Mouse (Mus musculus) brain, adult 2 months (tissue): Measurements from ENCODE around the gene Cryba4.

ENCODE experiments used
- DNase-seq: peaks from one replicate; pipeline ENCODE4 v3.0.0; 2011; ENCODE audit warnings: low read depth, low spot score

Cryba4 gene

GRCm38 (mm10) chr5:112237866-112238570 lies 14.3 kb downstream of the Cryba4 start:
- peak; percentile 39 for DNase-seq

DNA sequence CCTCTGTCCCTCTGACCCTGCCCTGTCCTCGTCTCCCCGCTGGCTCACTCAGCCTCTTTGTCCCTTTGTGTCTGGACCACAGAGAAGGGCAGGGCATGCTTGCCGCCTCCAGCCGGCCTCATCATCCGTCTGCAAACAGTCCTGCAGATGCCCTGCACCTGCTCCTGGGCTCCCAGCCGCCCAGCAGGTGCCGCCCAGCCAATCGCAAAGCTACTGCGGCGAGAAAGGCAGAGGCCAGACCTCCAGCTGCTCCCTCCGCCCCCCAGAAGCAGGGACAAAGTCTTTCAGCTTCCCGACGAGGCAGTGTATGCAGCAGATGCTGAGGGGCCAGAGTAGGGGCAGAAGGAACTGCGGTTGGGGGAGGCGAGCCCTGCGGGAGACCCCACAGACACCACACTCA lies 14.9 kb downstream of the Cryba4 start:
- DNase-seq, result peak; percentile 57

DNA sequence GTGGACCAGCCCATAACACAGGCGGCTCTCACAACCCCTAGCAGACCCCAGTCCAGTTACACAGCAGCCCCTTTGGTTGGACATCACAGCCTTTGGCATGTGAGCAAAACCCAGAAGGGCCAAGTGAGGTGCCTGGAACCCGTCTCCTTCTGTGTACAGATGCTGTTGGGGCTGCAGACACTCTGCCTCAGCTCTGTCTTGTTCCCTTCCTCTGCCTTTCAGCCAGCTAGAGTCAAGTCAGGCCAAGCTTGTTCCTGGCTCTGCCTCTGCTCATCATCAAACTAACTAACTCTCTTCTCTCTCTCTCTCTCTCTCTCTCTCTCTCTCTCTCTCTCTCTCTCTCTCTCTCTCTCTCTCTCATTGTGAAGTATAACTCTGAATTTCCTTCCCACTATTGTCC lies 15.7 kb downstream of the Cryba4 start:
- no peak for DNase-seq

DNA sequence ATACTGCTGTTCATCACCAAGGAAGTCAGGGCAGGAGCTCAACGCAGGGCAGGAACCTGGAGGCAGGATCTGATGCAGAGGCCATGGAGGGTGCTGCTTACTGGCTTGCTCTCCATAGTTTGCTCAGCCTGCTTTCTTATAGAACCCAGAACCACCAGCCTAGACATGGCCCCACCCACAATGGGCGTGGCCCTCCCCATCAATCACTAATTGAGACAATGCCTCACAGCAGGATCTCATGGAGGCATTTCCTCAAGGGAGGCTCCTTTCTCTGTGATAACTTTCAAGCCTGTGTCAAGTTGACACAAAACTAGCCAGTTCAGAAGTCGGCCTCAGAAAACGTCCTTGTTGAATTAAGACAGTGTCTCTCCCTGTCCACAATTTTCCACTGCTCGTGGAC lies 16.5 kb downstream of the Cryba4 start:
- DNase-seq, result no peak

GRCm38 (mm10) chr5:112228240-112229076 lies 23.9 kb downstream of the Cryba4 start:
- peak; percentile 84 for DNase-seq

DNA sequence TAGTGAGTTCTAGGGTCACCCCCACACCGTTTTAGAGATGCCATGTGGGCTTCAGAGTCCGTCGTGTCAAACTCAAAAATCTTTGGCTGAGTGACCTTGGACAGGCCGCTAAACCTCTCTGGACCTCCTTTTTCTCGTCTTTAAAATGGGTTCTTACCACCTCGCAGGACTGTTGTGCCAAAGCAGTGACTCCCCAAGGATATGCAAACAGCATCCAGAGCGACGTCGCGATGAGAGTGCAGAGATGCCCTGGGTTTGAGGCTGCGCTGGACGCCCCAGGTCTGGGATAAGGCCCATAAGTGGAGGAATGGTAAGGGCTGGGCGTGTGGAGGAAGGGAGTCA lies 24.4 kb downstream of the Cryba4 start:
- no peak for DNase-seq

DNA sequence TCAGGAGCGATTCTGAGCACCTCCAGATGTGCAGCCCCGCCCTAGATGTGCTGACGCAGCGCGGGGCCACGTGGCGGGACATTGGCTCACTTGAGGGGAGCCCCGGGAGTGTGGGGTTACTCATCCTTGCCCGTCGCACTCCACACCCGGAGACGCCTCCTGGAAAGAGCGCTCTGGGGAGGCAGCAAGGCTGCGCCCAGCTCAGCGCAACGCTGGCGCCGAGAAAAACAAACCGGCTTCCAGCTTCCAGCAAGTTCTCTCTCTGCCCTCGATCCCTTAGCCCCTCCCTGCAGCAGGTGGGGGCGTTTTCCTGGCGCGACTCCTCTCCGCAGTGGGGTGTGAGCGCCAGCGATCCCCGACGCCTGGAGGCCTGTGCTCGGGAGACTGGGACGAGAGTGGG lies 25.0 kb downstream of the Cryba4 start:
- peak; percentile 84 for DNase-seq

- no peak for DNase-seq
Measured at GRCm38 (mm10) chr5:112225591-112225990, 26.7 kb downstream of the Cryba4 start.

DNA sequence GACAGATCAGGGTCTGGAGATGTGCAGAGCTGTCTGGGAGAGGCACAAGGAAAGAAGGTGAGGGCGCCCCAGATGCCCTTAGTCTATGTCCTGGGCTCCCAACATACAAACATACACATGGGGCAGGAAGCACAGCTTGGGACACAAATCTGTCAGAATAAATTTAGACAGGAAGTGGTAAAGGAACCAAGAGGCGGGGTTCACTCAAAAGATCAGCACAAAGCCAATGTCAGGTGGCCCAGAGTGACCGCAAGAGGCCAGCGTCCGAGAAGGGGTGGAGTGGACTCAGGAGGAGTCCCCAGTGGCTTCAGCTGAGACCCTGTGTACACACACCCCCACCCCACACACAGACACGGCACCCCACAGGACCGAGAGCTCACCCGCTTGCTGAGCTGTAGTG lies 32.1 kb downstream of the Cryba4 start:
- DNase-seq, result no peak

- DNase-seq, result no peak
Measured at GRCm38 (mm10) chr5:112219398-112219797, 32.9 kb downstream of the Cryba4 start.

DNA sequence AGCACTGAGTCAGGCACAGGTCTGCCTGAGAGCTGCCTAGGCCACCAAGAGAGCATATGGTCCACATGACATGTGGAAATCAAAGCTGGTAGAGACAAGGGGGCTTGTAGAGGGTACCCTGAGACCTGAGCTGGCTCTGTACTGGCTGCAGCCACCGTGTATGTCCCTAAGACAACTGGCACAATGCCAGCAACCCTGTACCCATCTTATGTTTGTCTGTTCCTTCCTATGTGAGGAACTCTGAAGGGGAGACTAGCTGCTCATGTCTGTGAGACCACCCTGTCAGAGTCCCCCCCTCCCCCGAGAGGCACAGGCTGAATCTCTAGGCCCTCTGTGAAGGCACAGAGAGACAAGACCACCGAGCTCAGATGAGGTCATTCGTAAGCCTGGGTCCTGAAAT lies 33.6 kb downstream of the Cryba4 start:
- no peak for DNase-seq

DNA sequence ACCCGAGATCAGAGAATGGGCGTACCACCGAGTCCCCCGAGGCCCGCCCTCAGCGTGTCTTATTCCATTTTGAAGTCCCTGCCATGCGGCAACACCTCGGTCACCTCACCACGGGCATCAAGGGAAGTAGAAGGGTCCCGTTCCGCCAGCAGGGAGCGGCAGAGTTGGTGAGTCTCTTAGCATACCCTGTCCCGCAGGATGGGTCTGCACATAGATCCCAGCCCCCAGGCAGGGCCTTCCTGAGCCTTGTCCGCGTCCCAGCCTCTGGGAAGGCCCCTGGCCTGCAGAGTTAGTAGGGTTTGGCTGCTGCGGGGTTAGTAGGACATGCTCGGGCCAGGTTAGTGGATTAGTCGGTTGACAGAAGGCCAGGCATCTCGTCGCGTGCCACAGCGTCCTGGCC lies 35.3 kb downstream of the Cryba4 start:
- no peak for DNase-seq

DNA sequence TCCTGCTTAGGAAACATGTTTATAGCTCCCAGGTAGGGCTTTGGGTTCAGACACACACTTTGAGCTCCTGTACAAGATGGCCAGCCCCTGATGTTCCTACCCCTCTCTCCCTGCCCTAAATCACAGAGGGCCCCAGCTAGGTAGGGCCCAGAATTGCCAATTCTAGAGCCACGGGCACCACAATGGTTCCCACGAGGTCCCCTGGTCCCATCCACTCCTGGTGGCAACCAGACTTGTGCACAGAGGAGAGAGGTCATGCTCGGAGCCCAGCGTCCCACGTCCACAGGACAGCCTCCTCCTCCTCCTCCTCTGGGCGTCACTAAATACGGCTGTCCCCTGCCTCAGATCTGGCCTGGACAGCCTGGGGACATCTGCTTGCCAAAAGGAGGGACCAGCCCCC lies 36.0 kb downstream of the Cryba4 start:
- no peak for DNase-seq

DNA sequence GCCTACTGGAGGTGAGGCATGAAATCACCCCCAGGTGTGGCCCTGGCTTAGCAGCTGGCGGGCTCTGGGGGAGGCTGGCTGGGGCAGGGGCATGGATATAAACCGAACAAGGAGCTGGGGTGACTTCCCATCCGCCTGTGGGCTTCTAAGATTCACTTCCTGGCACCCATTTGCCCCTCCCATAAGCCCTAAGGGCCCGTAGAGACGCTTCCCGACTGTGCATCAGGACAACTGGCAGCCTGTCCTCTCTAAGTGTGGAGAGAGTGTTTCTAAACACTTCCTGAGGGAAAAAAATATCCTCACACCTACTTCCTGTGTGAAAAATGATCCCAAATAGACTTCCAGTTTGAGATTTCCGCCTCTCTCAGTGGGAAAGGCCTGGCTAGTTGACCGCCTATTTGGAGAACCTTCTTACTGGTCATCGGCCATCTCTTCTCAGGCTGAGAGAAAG lies 36.5 kb downstream of the Cryba4 start:
- peak; percentile 67 for DNase-seq

DNA sequence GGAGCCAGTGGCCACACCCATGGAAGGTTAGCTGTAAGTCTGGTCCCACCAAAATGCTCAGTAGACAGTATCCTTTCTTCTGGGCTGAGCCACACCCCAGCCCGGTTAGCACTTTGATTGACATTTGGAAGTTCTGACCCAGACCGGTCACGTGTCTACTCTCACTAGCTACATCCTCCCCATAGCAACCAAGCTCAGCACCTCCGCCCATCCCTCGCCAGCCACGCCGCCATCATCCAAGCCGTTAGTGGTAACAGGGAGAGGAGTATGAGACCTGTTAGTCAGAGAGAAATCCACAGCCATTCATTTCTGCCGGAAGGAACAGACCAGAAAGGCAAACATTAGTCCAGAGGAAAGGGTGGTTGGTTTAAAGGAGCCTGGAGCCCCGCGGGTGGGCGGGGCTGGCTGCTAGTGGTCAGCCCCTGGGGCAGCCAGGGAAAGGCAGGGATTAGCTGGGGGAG lies 37.0 kb downstream of the Cryba4 start:
- DNase-seq, result peak; percentile 75

GRCm38 (mm10) chr5:112214419-112214818 lies 37.9 kb downstream of the Cryba4 start:
- DNase-seq, result peak; percentile 77

GRCm38 (mm10) chr5:112213331-112214240 lies 38.7 kb downstream of the Cryba4 start:
- peak; percentile 66 for DNase-seq

DNA sequence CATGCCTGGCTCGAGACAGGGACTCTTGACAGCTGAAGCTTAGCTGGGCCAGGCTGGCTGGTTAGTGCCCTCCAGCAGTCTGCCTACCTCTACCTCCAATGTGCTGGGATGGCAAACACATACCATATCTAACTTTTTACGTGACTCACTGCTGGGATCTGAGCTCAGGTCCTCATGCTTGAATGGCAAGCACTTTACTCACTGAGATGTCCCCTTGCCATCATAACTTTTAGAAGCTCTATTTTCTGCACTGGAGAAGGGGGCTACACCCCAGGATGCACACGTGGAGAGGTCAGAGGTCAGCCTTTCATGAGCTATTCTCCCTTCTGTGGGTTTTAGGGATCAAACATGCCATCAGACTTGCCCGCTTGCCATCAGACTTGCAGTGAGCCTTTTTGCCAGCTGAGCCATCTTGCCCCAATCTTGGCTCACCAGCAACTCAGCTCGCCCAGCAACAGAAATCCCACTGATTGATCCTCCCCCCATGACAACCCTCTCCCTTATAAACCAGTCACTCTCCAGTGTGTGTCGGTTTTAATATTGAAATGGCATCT lies 39.5 kb downstream of the Cryba4 start:
- no peak for DNase-seq

DNA sequence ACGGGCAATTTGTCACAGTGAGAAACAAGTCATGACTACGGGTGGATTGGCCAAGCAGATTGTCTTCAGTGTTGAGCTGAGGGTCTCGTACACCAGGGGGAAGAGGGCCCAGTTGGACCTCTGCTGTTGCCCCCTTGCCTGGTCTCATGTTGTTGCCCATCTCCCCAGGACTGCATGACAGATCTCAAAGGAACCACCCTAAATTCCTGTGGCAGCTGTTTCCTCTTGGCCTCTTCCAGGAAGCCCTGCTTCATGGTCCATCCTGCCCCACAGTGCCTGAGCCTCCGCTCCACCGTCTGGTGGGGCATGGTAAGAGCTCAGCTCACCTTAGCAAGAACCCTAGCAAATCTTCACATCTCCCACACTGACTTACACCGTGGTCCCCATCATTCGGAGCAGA lies 40.4 kb downstream of the Cryba4 start:
- DNase-seq, result no peak

- peak; percentile 71 for DNase-seq
Measured at GRCm38 (mm10) chr5:112210104-112210503, 42.2 kb downstream of the Cryba4 start.

DNA sequence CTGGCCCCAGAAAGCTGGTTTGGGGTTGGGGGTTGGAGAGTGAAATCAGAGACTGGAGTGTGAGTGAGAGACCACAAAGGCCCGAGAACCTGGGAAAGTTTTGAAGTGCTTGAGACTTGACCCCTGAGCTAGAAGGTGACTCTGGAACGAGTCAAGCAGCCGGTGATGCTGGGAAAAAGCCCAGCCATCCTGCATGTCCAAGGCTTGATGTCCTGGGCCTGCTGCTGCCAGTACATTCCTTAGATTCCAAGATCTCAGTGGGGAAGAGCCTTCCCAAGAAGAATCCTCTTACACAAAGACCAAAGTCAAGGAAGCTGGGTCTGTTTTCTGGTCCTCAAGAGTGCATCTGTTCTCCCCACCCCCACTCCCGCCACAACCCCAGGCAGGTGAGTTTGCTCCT lies 44.0 kb downstream of the Cryba4 start:
- DNase-seq, result no peak
